Mouse (Mus musculus) Patski (cell line): ENCODE results near the gene Oit1. TPM values are rescaled to one million over a fixed set of nuclear protein-coding genes. Genes with fewer than 3 reads are reported as not detected.

Experiments used
- ATAC-seq: fragments of 100-300 bp; one replicate; pipeline ENCODE4 v1.8.0; 2021
- CTCF ChIA-PET: fragments of 350-600 bp; sonication (Branson Sonifier 250); formaldehyde crosslinking; loops from one replicate; lab custom pipeline; 2022; ENCODE audit warnings: inconsistent platforms; lab: Charles Lee
- POLR2A ChIA-PET: fragments of 350-600 bp; sonication (Branson Sonifier 250); formaldehyde crosslinking; loops from one replicate; lab custom pipeline; 2022; ENCODE audit warnings: antibody characterized with exemption, inconsistent platforms; lab: Charles Lee
- DNase-seq: peaks from one replicate; pipeline ENCODE4 v3.0.0-alpha.2; 2011; ENCODE audit warnings: low read depth, low spot score
- H3K27me3 ChIP-seq: fragments of 371-371 bp; one replicate; pipeline ENCODE4 v1.5.1; 2021
- CTCF ChIP-seq: fragments of 100-300 bp; IDR thresholded peaks from one replicate; pipeline ENCODE4 v1.5.1; 2021
- in situ Hi-C: fragments of 300-500 bp; cut with MboI; formaldehyde crosslinking; loops from 3 replicates; pipeline ENCODE4 v1.11.1; 2018; ENCODE audit warnings: low pct_unique_long_range_greater_than_20kb, mixed read lengths
- polyA plus RNA-seq: library from polyadenylated mRNA; unstranded; gene quantifications from one replicate; pipeline ENCODE4 v1.2.3, GENCODE M21; 2021

The Oit1 gene
- 0.18 TPM for polyA plus RNA-seq

DNA sequence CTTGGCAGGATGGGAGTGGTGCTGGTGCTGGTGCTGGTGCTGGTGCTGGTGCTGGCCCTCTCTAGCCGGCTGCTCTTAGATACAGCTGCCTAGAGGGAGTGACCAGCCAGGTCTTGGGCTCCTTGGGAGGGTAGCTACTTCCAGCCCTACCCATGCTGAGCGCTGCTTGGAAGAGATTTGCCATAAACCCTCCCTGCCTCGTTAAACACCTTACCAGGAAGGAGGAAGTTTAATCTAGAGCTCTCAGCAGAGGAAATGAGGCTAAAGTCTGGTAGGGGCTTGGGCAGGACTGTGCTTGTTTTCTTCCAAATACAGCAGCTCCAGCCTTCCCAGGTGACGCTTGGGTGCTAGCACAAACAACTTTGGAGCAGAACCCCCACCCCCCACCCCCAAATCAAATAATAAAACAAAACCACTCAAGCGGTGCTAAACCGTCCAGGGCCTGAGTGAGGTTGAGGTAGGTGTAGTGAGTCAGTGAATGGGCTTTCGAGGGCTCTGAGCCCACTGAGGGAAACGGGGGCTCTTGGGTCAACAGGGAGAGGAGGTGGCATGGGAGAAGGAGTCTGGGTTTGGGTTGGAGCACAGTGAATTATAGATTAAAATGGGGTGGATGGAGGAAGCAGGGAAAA is at the start of gene Oit1:
Oit1 (minus strand) TSS at position 70 of the 629 bp plus-strand sequence.
- ChIA-PET CTCF (no interaction called here), POLR2A (no interaction called here)
- no peak for DNase-seq

DNA sequence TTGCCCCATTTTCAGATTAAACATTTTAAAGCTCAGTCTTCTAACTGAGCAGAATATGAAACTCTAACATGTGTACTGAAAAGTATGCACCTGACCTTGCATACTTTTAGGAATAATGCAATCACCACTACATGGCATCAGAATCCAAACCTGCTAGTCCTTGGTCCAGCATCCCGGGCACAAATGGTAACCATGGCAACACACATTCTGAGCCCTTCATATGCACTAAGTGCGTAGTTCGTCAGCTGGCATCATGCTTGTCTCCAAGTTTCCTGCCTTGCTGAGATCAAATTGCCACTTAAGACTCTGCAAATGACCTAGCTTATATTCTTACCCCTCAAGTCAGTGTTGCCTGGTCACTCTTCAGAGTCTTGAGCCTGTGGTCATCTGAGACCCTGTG is 44.3 kb upstream of the Oit1 start:
- no peak for DNase-seq
- in situ Hi-C loops, result no loop called here
- ChIA-PET CTCF (no interaction called here), POLR2A (no interaction called here)
- H3K27me3 ChIP-seq, result no peaks in the 10 kb centered on the region
- TF ChIP-seq CTCF, result no peak
- no peak for ATAC-seq

More for the DNA sequence above, at the start of gene Oit1:
- peak; percentile 22 for ATAC-seq
- H3K27me3 ChIP-seq, result no peaks in the 10 kb centered on the region
- TF ChIP-seq CTCF, result no peak
- in situ Hi-C loops, result no loop called here

DNA sequence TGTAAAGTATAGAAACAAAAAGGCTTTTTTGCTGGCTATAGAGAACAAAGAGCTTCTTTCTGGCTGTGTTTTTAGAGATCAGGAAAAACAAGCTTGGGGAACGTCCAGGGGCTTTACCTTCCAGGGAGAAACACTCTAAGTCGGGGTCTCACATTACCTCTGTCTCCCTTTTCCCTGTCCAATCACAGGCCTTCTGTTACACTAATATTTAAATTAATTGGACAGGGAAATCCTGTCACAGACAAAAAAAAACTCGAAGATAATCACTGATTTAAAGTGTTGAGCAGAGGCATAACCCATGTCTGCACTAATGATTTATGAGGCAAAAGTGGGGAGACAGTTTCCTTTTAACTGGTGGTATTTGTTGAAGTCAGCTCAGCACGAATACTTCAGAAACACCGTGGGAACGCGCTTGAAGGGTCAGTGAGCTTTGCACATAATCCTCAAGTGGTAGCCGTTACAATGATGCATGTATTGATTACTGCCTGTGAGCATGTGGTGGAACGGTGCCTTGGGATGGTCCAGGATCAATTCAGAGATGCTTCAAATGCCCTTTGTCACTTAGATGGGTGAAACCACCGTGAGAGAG is 42.7 kb upstream of the Oit1 start:
- H3K27me3 ChIP-seq, result no peaks in the 10 kb centered on the region
- CTCF ChIA-PET, result no interaction called here
- no peak for TF ChIP-seq CTCF
- no peak for ATAC-seq
- no peak for DNase-seq
- in situ Hi-C loops, result no loop called here
- POLR2A ChIA-PET, result no interaction called here

DNA sequence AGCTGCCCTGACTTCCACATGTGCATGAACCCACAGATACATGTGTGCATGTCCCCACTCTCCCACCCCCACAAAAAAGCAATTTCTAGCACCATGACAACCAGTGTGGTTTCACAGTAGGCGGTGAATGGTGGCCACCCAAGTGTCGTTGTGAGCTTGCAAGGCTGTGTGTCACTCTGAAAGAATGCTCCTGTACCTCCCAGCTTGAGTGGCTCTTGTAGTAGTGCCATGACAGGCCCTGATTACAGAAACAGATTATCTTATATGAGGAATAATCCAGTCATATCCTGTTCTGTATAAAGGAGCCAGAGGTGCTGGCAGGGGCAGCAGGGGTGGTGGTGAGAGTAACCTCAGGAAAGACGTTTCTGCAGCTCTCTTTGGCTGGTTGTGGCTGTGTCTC is 40.1 kb upstream of the Oit1 start:
- H3K27me3 ChIP-seq, result no peaks in the 10 kb centered on the region
- in situ Hi-C loops, result no loop called here
- no peak for TF ChIP-seq CTCF
- DNase-seq (no peak), ATAC-seq (no peak)
- CTCF ChIA-PET, result interaction anchor here (1.1 kb wide), 1 partner anchor 11 kb away, joined by 3 read pairs; no protein-coding TSS in a partner anchor
- POLR2A ChIA-PET, result no interaction called here

DNA sequence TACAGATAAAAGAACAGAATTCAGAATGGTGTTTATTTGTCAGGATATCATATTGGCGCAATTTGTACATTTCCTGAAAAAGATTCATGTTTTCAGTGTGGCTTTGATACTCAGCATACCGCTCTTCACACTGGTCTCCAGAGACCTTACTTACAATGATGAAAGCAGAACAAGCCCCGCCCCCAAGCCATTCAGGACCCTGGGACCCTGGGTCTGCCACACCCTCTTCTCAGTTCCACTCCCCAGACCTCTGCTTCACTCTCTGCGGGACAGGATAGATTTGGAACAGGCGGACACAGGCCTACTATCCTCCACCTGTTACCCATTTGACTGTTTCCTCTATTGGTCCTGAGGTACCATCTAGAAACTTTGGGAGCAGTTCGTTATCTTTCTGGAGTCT is 27.4 kb upstream of the Oit1 start:
- no peaks in the 10 kb centered on the region for H3K27me3 ChIP-seq
- in situ Hi-C loops, result no loop called here
- POLR2A ChIA-PET, result no interaction called here
- TF ChIP-seq CTCF, result no peak
- DNase-seq, result no peak
- CTCF ChIA-PET, result interaction anchor here (1.0 kb wide), 1 partner anchor 53 kb away, joined by 3 read pairs; no protein-coding TSS in a partner anchor
- ATAC-seq, result no peak

DNA sequence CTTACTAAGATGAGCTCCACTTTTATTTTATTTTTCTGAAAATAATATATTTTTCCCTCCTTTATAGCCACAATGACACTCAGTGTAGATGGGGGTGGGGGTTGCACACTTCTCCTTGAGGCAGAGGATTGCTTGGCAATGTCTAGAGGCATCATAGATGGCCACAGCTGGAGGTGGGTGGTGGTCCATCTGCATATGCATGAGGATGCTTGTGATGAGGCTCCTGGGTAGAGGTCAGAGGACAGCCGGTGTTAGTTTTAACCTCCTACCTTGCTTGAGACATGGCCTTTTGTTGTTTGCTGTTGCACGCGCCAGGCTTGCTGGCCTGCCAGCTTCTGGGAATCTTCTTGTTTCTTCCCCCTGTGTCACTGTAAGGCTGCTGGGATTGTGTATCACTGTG is 24.8 kb upstream of the Oit1 start:
- CTCF ChIA-PET, result no interaction called here
- no peak for DNase-seq
- H3K27me3 ChIP-seq, result no peaks in the 10 kb centered on the region
- POLR2A ChIA-PET, result no interaction called here
- no peak for ATAC-seq
- in situ Hi-C loops, result no loop called here
- no peak for TF ChIP-seq CTCF

DNA sequence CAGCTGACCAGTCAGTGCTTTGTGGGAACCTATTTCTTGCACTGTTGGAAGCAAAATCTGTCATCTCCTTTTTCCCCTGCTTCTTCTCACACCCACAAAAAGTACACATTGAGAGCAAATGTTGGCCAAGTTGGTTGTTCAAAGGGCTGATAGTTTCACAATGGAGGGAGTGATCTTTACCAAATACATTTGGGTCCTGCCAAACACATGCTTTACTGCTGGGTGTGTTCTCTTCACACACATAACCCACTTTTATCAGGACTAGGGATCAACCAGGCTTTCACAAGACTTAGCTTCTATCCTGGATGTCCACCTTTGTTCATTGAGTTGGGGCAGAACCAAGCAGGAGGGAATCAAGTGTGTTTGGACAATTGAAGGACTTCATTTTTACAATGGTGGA is 20.0 kb upstream of the Oit1 start:
- in situ Hi-C loops, result no loop called here
- ChIA-PET POLR2A (no interaction called here), CTCF (interaction anchor here (1.3 to 1.4 kb wide), 2 partner anchors 29 to 31 kb away, joined by 3 read pairs; no protein-coding TSS in a partner anchor)
- ATAC-seq (no peak), DNase-seq (no peak)
- H3K27me3 ChIP-seq, result no peaks in the 10 kb centered on the region
- TF ChIP-seq CTCF, result no peak

DNA sequence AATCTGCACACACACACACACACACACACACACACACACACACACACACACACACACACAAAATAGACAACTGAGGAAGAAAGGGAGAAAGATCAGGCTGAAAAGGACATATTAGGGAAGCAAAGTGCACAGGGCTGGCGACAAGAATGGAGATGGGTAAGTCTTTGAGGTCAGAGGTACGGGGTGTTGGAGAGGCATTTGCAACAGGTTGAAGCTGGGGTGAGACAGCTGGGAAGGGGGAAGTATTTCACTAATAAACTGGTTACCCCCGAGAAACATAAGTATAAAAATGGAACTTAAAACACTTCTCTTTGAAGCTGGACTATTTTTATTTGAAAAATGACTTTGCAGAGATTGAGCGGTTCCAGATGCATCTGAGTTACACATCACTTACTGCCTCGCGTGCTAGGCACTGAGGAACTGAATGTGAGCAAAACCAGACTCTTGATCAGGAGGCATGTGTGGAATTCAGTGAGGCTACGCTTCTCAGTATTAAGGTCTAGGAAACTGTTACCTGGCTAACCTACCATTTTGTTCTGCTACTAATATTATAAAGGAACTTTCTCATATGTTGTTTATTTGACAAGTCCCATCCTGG is 17.2 kb upstream of the Oit1 start:
- CTCF ChIA-PET, result no interaction called here

DNA sequence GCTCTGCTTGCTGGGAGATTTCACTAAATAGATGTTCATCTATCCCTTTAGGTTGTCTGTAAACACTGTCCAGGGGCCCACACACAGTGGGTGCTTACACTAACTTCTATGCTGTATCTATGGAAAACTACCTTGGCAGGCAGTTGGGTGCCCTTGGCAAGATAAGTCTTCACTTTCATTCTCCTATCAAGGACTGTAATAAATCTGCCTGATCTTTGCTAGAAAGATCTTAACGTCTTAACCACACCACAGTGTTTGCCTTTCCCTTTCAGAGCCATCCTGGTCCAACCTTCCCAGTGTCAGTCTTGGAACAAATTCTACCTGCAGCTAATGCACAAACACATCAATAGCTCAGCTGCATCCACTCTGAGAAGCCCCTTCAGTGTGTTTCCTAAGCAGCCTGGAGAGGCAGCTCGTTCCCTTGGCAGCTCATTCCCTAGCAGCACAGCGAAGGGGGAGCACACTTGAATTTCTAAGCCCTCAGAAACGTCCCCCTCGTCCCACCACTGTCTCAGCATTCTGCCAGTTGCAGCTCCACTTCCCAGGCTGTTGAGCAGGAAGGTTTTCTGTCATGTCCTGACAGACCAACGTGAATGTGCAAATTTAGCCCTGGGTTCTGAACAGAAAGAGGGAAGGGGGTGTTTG is 13.7 kb upstream of the Oit1 start:
- ChIA-PET CTCF (no interaction called here), POLR2A (interaction anchor here (0.8 kb wide), 1 partner anchor 1247 kb away, joined by 3 read pairs; no protein-coding TSS in a partner anchor)
- TF ChIP-seq CTCF, result no peak
- in situ Hi-C loops, result no loop called here
- H3K27me3 ChIP-seq, result peaks cover 7% of the 10 kb centered on the region
- ATAC-seq, result no peak
- DNase-seq, result no peak

More for the DNA sequence above, 17.2 kb upstream of the Oit1 start:
- POLR2A ChIA-PET, result no interaction called here
- in situ Hi-C loops, result no loop called here
- TF ChIP-seq CTCF, result no peak
- ATAC-seq, result no peak
- DNase-seq, result no peak
- no peaks in the 10 kb centered on the region for H3K27me3 ChIP-seq

DNA sequence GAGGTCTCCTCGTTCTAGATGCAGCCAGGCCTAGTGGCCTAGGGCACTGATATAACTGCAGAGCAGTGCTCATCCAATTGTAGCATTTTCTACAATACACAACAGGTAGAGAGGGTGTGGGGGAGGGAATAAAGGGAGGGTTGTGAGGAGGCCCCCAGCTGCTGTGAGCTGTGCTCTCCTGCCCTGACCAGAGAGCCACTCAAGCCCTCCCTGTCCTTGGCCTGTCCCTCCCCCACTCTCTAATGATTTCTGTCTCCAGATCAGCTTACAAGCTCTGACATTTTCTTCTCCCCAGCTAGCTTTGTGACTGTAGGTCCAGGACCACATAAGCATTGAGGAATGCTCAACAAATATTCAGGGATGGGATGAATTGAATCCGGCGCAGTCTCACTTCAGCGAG is 9.2 kb downstream of the Oit1 start:
- ATAC-seq (no peak), DNase-seq (no peak)
- ChIA-PET POLR2A (no interaction called here), CTCF (no interaction called here)
- no peaks in the 10 kb centered on the region for H3K27me3 ChIP-seq
- TF ChIP-seq CTCF, result no peak
- in situ Hi-C loops, result no loop called here

DNA sequence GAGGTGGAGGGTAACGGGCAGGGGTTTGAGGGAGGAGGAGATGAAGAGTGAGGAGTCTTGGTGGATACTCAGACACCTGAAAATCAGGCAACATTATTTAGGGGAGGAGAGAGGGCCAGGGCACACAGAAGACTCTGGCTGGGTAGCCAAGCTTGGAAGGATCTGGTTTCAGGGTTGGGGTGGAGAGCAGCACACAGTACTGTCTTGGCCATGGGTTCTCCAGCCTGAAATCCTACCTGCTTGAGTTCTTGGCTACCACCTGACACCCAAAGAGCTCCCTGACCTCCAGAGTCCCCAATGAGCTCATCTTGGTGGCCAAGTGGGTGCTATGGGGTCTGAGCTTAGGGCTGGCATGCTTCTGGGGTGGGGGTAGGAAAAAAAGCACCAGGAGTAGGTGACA is 9.7 kb downstream of the Oit1 start:
- H3K27me3 ChIP-seq, result no peaks in the 10 kb centered on the region
- POLR2A ChIA-PET, result no interaction called here
- in situ Hi-C loops, result no loop called here
- CTCF ChIA-PET, result no interaction called here
- no peak for TF ChIP-seq CTCF
- DNase-seq (no peak), ATAC-seq (no peak)
